Mouse (Mus musculus) olfactory bulb, adult 2 months (tissue): ENCODE measurements around the gene Spc24. TPM values are rescaled to one million over a fixed set of nuclear protein-coding genes. Genes with fewer than 3 reads are reported as not detected.
A peak's percentile ranks its signal among the peaks of the same experiment; 100 is the strongest.

ENCODE experiments used
- H3K27ac ChIP-seq: fragments of 200-500 bp; 2 replicates; pipeline ENCODE4 v1.5.1; 2012; ENCODE audit warnings: low read depth, low read length; ENCODE audit not compliant: insufficient read depth
- H3K4me1 ChIP-seq: fragments of 200-500 bp; 2 replicates; pipeline ENCODE4 v1.6.1; 2012; ENCODE audit warnings: low read length; ENCODE audit not compliant: control insufficient read depth, insufficient read depth
- H3K4me3 ChIP-seq: fragments of 200-500 bp; 2 replicates; pipeline ENCODE4 v1.5.1; 2012; ENCODE audit warnings: mild to moderate bottlenecking, low read depth, low read length, moderate library complexity; ENCODE audit not compliant: insufficient read depth
- CTCF ChIP-seq: fragments of 200-500 bp; IDR thresholded peaks from 2 replicates; pipeline ENCODE4 v1.5.1; 2012; ENCODE audit warnings: low read depth, mild to moderate bottlenecking, low read length, moderate library complexity; ENCODE audit not compliant: insufficient read depth
- POLR2A ChIP-seq: fragments of 200-500 bp; IDR thresholded peaks from 2 replicates; pipeline ENCODE4 v1.6.1; 2012; ENCODE audit warnings: mild to moderate bottlenecking, low read depth, low read length, moderate library complexity; ENCODE audit not compliant: insufficient read depth
- WGBS: fragments of 180-500 bp; shearing (Covaris S2); methylation state at CpG from one replicate; pipeline ENCODE4 v1.1.7; 2018; 5-methylcytosine and 5-hydroxymethylcytosine counted together
- polyA plus RNA-seq: library from polyadenylated mRNA; stranded (reverse); fragments of >200 nt; gene quantifications from 2 replicates; pipeline ENCODE4 v1.2.4, GENCODE M21; 2012; ENCODE audit warnings: low replicate concordance; ENCODE audit not compliant: missing spikeins, insufficient read depth, insufficient read length

The Spc24 gene
- polyA plus RNA-seq, 1 experiment = not detected

- Histone ChIP-seq H3K4me1 (peaks cover 22% of the 10 kb centered on the region), H3K27ac (no peak overlapping the region), H3K4me3 (no peak overlapping the region)
- TF ChIP-seq POLR2A (no peak), CTCF (no peak)
- 70% methylated on average over 14 of the region's 14 CpGs for WGBS
These were observed 33.7 kb downstream of the Spc24 start for GRCm38 (mm10) chr9:21726218-21726975.

GRCm38 (mm10) chr9:21725224-21726121, 34.6 kb downstream of the Spc24 start:
- Histone ChIP-seq H3K4me1 (peaks cover 22% of the 10 kb centered on the region), H3K27ac (no peak overlapping the region), H3K4me3 (no peak overlapping the region)
- WGBS = 75% methylated on average over 23 of the region's 23 CpGs
- no peak for TF ChIP-seq POLR2A
- no peak for TF ChIP-seq CTCF

DNA sequence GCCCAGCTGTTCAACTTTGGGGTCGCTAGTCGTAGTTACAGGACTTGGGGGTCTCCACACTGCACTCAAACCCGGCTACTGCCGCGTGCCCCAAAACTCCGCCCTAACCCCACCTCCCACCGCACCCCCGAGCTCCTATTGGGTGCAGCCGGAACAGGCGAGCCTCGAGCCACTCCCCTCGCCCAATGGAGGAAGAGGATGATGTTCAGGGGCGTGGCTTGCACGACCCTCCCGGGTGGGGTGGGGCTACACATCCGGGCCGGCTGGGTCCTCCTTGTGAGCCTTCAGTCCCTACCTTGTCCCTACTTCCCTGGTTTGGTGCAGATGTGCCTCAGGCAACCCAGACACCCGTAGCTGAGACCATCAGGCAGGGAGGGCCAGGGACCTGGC, 36.0 kb downstream of the Spc24 start:
- WGBS = 1% methylated on average over 18 of the region's 18 CpGs
- no peak for TF ChIP-seq POLR2A
- TF ChIP-seq CTCF = no peak

GRCm38 (mm10) chr9:21723377-21724146, 36.5 kb downstream of the Spc24 start, which contains the start of gene Ldlr:
TSS of gene Ldlr (plus strand) at chr9:21723483.
- WGBS = under 1% methylated on average over 47 of the region's 47 CpGs
- peaks cover 13% of the 10 kb centered on the region for H3K4me1 ChIP-seq
- peak within 1 kb of the TSS; percentile 76 for H3K27ac ChIP-seq
- TF ChIP-seq CTCF = no peak
- TF ChIP-seq POLR2A = no peak
- peak within 1 kb of the TSS; percentile 85 for H3K4me3 ChIP-seq

More for the DNA sequence above, 36.0 kb downstream of the Spc24 start:
- H3K27ac ChIP-seq = peak overlapping the region; percentile 76
- peak overlapping the region; percentile 85 for H3K4me3 ChIP-seq
- peaks cover 16% of the 10 kb centered on the region for H3K4me1 ChIP-seq

DNA sequence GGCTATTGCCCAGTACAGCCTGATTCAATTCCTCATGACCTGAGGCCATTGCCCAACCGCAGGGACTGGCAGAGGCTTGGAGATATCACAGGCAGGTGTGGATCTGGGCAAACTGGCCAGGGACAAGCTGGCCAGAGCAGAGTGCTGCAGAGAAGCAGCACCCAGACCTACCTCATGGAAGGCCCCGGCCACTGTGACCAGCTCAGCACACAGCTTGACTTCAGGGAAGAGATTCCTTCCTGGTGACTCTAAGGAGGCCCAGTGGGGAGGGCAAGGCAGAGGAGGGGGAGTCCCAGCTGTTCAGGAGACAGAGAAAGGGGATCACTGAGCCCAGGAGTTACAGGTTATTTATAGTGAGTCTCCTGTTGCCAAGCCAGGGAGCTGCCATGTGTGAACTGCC, 39.1 kb downstream of the Spc24 start:
- no peak overlapping the region for H3K4me3 ChIP-seq
- H3K27ac ChIP-seq = no peak overlapping the region
- 88% methylated on average over 2 of the region's 2 CpGs for WGBS
- H3K4me1 ChIP-seq = peaks cover 8% of the 10 kb centered on the region
- no peak for TF ChIP-seq CTCF
- no peak for TF ChIP-seq POLR2A

GRCm38 (mm10) chr9:21717015-21717414, 43.1 kb downstream of the Spc24 start:
- no peak for TF ChIP-seq CTCF
- no peak for TF ChIP-seq POLR2A
- Histone ChIP-seq H3K4me3 (no peak overlapping the region), H3K27ac (no peak overlapping the region), H3K4me1 (peaks cover 5% of the 10 kb centered on the region)
- WGBS = 92% methylated on average over 2 of the region's 2 CpGs

DNA sequence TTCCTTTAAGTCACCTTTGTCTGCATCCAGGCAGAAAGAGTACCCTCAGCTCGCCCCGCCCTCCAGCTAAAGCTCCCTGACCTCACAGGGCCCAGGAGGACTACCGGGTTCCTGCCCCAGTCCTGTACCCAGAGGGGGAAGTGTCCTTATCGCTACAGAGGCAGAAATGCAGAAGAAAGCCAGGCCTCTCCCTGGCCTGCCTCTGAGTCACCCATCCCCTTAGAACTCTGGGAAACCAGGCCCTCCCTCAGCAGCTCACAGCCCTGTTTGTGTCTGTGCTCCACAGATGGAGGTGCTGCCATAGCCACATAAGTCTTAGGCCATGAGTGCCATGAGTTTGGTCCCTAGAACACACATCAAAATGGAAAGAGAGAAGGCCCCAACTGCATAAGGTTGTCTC, 44.8 kb downstream of the Spc24 start:
- TF ChIP-seq POLR2A = no peak
- no peak for TF ChIP-seq CTCF
- 51% methylated on average over 4 of the region's 4 CpGs for WGBS
- H3K27ac ChIP-seq = 0 out of 2 replicates have a peak overlapping the region, but pooled peaks have one; percentile 16
- no peak overlapping the region for H3K4me3 ChIP-seq
- peaks cover 5% of the 10 kb centered on the region for H3K4me1 ChIP-seq

- Histone ChIP-seq H3K27ac (no peak overlapping the region), H3K4me1 (no peaks in the 10 kb centered on the region), H3K4me3 (no peak overlapping the region)
- WGBS = 91% methylated on average over 3 of the region's 3 CpGs
- TF ChIP-seq CTCF = no peak
These were observed 50.8 kb downstream of the Spc24 start for GRCm38 (mm10) chr9:21709340-21709739.
